Mouse (Mus musculus) CH12.LX (cell line): ENCODE measurements at regions not wholly inside any gene's neighbourhood (a gene's known extent, or its start where the extent isn't known, plus 50 kb on each side); places are given as distances from the start of the nearest gene placed in this dataset.

Experiments
- CTCF ChIP-seq, 2 experiments: IDR thresholded peaks in 1 of 2; conservative IDR thresholded peaks in 1 of 2; 2 replicates each; pipeline ENCODE4 v1.5.1; 2011 to 2012; ENCODE audit warnings: low read depth in 2 of 2, low read length in 2 of 2, improper control_type of control experiment in 1 of 2, inconsistent platforms in 1 of 2, mild to moderate bottlenecking in 1 of 2, moderate library complexity in 1 of 2
- USF1 ChIP-seq: IDR thresholded peaks from 2 replicates; pipeline ENCODE4 v1.6.1; 2014; ENCODE audit warnings: low read depth, mild to moderate bottlenecking, inconsistent platforms, low read length, improper control_type of control experiment

DNA sequence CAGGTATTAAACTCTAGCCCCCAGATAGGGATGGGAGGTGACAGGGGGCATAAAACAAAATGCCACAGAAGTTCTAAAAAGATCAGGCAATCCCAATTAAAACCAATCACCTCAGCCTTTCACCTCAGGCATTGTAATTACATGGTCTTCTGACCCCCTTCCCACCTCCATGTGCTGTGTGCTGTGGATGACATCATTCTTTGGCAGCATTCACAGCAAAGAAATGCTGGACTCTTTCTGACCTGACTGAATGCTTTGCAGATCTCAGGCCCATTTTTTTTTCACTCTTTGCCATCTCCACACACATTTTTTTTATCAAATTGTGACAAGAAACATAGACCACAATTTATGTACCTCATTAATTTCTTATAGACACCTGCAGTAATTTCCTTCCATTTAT is 659.1 kb downstream of the Inhba start:
- TF ChIP-seq CTCF (conservative IDR thresholded peaks at IDR 0.05 in 1 of 2, IDR thresholded peaks at IDR 0.05 in 1 of 2; ENCODE audit: low read depth in 2 of 2, low read length in 2 of 2) (no peak), USF1 (no peak)
